Mouse (Mus musculus) hindbrain, embryonic 16.5 days (tissue): Measurements from ENCODE around the gene C1ql3. TPM values are rescaled to one million over a fixed set of nuclear protein-coding genes. Genes with fewer than 3 reads are reported as not detected.

ENCODE experiments used
- ATAC-seq: fragments of 200-750 bp; cut with Nextera tagmentation; 2 replicates; pipeline ENCODE4 v1.8.0; 2017; ENCODE audit warnings: moderate TSS enrichment, moderate library complexity
- H3K27ac ChIP-seq: fragments of 300-500 bp; sonication (generic); 2 replicates; pipeline ENCODE4 v1.5.1; 2014; ENCODE audit warnings: low read depth, mild to moderate bottlenecking, control low read depth, low read length, moderate library complexity
- H3K27me3 ChIP-seq: fragments of 300-500 bp; sonication (generic); replicated peaks from 2 replicates; pipeline ENCODE4 v1.6.1; 2014; ENCODE audit warnings: low read length; ENCODE audit not compliant: control insufficient read depth, insufficient read depth
- H3K36me3 ChIP-seq: fragments of 300-500 bp; sonication (generic); 2 replicates; pipeline ENCODE4 v1.6.1; 2014; ENCODE audit warnings: mild to moderate bottlenecking, low read length, moderate library complexity, mixed read lengths; ENCODE audit not compliant: control insufficient read depth, insufficient read depth
- H3K4me1 ChIP-seq: fragments of 300-500 bp; sonication (generic); 2 replicates; pipeline ENCODE4 v1.6.1; 2014; ENCODE audit warnings: low read depth, low read length; ENCODE audit not compliant: control insufficient read depth, insufficient read depth
- H3K4me2 ChIP-seq: fragments of 300-500 bp; sonication (generic); 2 replicates; pipeline ENCODE4 v1.6.1; 2014; ENCODE audit warnings: mild to moderate bottlenecking, low read length, control low read depth, moderate library complexity
- H3K4me3 ChIP-seq: fragments of 300-500 bp; sonication (generic); 2 replicates; pipeline ENCODE4 v1.5.1; 2014; ENCODE audit warnings: mild to moderate bottlenecking, low read length, control low read depth, moderate library complexity
- H3K9ac ChIP-seq: fragments of 300-500 bp; sonication (generic); 2 replicates; pipeline ENCODE4 v1.6.1; 2014; ENCODE audit warnings: low read depth, mild to moderate bottlenecking, control low read depth, low read length, moderate library complexity
- H3K9me3 ChIP-seq: fragments of 300-500 bp; sonication (generic); 2 replicates; pipeline ENCODE4 v1.6.1; 2014; ENCODE audit warnings: mild to moderate bottlenecking, low read length, moderate library complexity; ENCODE audit not compliant: control insufficient read depth
- WGBS: fragments of 180-500 bp; shearing (Covaris S2); extraction: QIAGEN DNeasy Blood & Tissue Kit; methylation state at CpG from one replicate; pipeline ENCODE4 v1.1.7; 2014; 5-methylcytosine and 5-hydroxymethylcytosine counted together
- polyA plus RNA-seq: library from polyadenylated mRNA; unstranded; fragments of >200 nt; fragmentation: Nextera tagmentation; extraction: Ambion mirVana; gene quantifications from 2 replicates; pipeline ENCODE4 v1.2.1, GENCODE M21; 2015

The C1ql3 gene
- polyA plus RNA-seq: 5.8 and 6.8 TPM in 2 replicates

- 1% methylated on average over 19 of the region's 19 CpGs for WGBS
- peak within 1 kb of the TSS; percentile 75 for H3K27ac ChIP-seq
- no peaks in the 10 kb centered on the region for H3K9me3 ChIP-seq
- H3K4me3 ChIP-seq: peak within 1 kb of the TSS; percentile 74
- no peaks in the 10 kb centered on the region for H3K36me3 ChIP-seq
- peak within 1 kb of the TSS; percentile 100 for H3K4me2 ChIP-seq
- ATAC-seq: peak; percentile 66
- H3K4me1 ChIP-seq: peaks cover 16% of the 10 kb centered on the region
- H3K27me3 ChIP-seq: peaks cover 14% of the 10 kb centered on the region
- H3K9ac ChIP-seq: peak within 1 kb of the TSS; percentile 77
Measured at GRCm38 (mm10) chr2:13011472-13011871, at the start of gene C1ql3. Gene C1ql3, minus strand, starts transcription at chr2:13011806.

DNA sequence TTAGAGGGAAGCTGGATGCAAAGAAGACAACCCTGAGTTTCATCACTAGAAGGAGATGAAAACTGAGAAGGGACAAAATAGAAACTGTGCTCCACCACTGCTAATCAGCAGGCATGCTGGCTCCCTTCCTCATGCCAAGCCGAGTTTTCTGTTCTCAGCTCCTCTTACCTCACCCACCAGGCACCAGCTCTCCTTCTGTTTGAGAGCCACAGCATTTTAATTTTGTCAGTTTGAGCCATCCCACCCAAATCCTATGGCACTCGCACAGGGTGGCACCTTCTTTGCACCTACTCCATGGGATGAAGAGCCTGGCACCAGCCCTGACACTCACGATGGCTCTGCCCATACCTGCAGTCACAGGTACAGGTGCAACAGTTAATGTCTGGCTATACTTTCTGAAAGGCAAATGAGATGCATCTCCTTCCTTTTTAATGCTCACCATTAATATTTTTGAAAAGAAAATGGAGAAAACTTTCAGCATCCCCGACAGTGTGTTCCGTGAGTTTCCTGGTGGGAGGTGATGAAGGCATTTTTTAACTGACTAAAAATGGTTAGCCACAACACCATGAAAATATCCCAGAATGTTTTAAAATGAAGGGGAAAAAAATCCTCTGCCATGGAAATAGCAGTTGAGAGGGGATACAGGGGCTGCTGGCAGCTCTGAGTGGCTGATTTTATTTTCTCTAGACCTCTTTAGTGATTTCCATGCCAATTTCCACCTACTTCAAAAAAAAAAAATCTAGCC is 49.0 kb upstream of the C1ql3 start:
- no peaks in the 10 kb centered on the region for H3K4me1 ChIP-seq
- 92% methylated on average over 5 of the region's 5 CpGs for WGBS
- no peaks in the 10 kb centered on the region for H3K36me3 ChIP-seq
- H3K9ac ChIP-seq: no peak overlapping the region
- no peak overlapping the region for H3K4me2 ChIP-seq
- H3K27me3 ChIP-seq: no peaks in the 10 kb centered on the region
- no peak overlapping the region for H3K4me3 ChIP-seq
- no peak for ATAC-seq
- H3K9me3 ChIP-seq: no peaks in the 10 kb centered on the region
- no peak overlapping the region for H3K27ac ChIP-seq

- H3K4me2 ChIP-seq: no peak overlapping the region
Measured at GRCm38 (mm10) chr2:13048649-13049048, 37.0 kb upstream of the C1ql3 start.

DNA sequence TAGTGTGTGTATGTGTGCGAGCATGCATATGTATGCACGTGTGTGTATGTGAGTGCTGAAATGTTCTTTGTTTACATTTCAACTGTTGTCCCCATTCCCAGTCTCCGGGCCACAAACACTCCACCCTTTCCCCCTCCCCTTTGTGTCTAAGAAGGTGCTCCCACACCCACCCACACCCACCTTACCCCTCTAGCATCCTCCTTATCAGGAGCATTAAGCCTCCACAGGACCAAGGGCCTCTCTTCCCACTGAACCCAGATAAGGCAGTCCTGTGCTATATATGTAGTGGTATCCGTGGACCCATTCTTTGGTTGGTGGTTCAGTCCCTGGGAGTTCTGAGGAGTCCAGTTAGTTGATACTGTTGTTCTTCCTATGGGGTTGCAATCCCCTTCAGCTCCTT is 32.9 kb upstream of the C1ql3 start:
- Histone ChIP-seq H3K36me3 (no peaks in the 10 kb centered on the region), H3K9me3 (no peaks in the 10 kb centered on the region)
- 100% methylated on average over 4 of the region's 4 CpGs for WGBS

More at GRCm38 (mm10) chr2:13048649-13049048, 37.0 kb upstream of the C1ql3 start:
- Histone ChIP-seq H3K27me3 (no peaks in the 10 kb centered on the region), H3K9me3 (no peaks in the 10 kb centered on the region), H3K4me3 (no peak overlapping the region), H3K27ac (no peak overlapping the region), H3K9ac (no peak overlapping the region), H3K4me1 (no peaks in the 10 kb centered on the region), H3K36me3 (no peaks in the 10 kb centered on the region)
- WGBS: 91% methylated on average over 6 of the region's 6 CpGs
- ATAC-seq: no peak

DNA sequence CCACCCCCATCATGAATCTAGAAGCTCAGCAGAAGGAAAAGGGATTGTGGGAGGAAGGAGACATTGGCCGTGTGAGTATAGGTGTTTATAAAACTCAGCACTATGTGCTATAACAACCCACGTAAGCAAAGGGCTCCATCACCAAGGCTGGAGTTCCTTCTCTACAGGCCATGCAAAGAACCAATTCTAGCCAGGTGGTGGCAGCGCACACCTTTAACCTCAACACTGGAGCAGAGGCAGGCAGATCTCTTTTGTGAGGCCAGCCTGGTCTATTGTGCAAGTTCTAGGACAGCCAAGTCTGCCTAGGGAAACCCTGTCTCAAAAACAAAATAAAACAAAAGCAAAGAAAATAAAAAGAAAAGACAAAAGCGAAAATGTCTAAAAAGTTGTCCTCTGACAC is 28.2 kb upstream of the C1ql3 start:
- Histone ChIP-seq H3K27ac (no peak overlapping the region), H3K27me3 (no peaks in the 10 kb centered on the region), H3K4me1 (no peaks in the 10 kb centered on the region), H3K9ac (no peak overlapping the region), H3K9me3 (no peaks in the 10 kb centered on the region), H3K4me3 (no peak overlapping the region), H3K36me3 (no peaks in the 10 kb centered on the region), H3K4me2 (no peak overlapping the region)
- no peak for ATAC-seq
- WGBS: 89% methylated on average over 4 of the region's 4 CpGs

More for the DNA sequence above, 32.9 kb upstream of the C1ql3 start:
- Histone ChIP-seq H3K4me1 (no peaks in the 10 kb centered on the region), H3K4me3 (no peak overlapping the region), H3K27me3 (no peaks in the 10 kb centered on the region), H3K9ac (no peak overlapping the region), H3K27ac (no peak overlapping the region), H3K4me2 (no peak overlapping the region)
- no peak for ATAC-seq

DNA sequence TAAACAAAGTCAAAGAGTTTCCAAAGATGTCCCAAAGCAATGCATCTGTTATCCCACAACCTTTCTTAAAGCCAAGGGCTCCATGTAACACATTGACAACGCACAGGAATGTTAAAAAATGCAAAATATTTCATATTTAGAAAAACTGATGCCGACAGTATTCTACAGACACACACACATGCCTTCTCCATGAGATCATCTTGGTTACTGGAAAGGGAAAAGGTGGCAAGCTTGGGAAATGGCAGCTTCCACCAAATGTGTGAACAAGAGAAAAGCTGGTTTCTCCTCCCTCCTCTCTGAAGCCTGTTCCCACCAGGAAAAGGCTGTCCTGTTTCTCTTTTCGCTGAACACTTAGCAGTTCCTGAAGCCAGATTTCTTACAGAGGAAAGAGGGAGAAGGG is 27.2 kb upstream of the C1ql3 start:
- 81% methylated on average over 3 of the region's 3 CpGs for WGBS
- no peak for ATAC-seq
- no peaks in the 10 kb centered on the region for H3K36me3 ChIP-seq
- no peaks in the 10 kb centered on the region for H3K4me1 ChIP-seq
- H3K9ac ChIP-seq: no peak overlapping the region
- no peak overlapping the region for H3K27ac ChIP-seq
- no peak overlapping the region for H3K4me2 ChIP-seq
- H3K9me3 ChIP-seq: no peaks in the 10 kb centered on the region
- no peak overlapping the region for H3K4me3 ChIP-seq
- no peaks in the 10 kb centered on the region for H3K27me3 ChIP-seq

DNA sequence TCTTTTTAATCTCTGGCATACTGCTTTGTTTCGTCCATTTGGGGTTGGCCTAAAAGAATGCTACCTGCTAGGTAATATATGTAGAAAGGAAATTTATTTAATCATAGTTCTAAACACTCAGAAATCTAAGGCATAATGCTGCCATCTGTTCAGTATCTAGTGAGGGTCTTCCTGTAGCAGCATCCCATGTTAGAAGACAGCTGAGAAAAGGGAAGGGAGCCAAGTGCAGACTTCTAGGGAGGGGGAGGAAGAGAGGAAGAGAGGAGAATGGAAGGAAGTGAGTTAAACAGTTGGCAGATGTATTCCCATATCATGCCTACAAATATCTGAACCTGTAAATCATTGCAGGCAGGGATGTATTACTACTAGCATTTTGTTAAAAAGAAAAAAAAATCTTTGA is 7.3 kb upstream of the C1ql3 start:
- WGBS: 82% methylated on average over 1 of the region's 1 CpGs
- Histone ChIP-seq H3K9me3 (no peaks in the 10 kb centered on the region), H3K4me1 (no peaks in the 10 kb centered on the region), H3K4me3 (no peak overlapping the region), H3K27ac (no peak overlapping the region), H3K27me3 (no peaks in the 10 kb centered on the region), H3K36me3 (no peaks in the 10 kb centered on the region), H3K4me2 (no peak overlapping the region), H3K9ac (no peak overlapping the region)
- no peak for ATAC-seq

DNA sequence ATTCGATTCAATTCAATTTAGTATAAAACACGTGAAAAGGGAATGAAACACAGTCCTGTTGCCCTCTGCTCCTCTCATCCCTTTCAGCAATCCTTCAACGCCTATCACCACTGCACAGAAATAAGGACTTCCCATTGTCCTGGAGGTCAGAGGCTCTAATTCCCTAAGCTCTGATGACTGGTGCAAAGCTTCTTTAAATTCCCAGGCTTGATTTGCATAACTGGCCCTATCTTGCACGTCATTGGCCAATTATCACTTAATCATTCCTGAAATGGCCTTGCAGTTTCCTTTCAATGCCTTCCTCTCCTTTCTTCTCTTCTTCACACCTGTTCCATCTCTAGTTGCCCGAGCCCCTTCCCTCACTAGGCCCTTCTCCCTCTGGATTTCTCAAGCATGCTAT is 6.8 kb upstream of the C1ql3 start:
- Histone ChIP-seq H3K4me2 (no peak overlapping the region), H3K36me3 (no peaks in the 10 kb centered on the region), H3K27me3 (no peaks in the 10 kb centered on the region), H3K9ac (no peak overlapping the region), H3K27ac (no peak overlapping the region), H3K9me3 (no peaks in the 10 kb centered on the region), H3K4me3 (no peak overlapping the region), H3K4me1 (no peaks in the 10 kb centered on the region)
- 29% methylated on average over 5 of the region's 5 CpGs for WGBS
- ATAC-seq: no peak

- Histone ChIP-seq H3K9me3 (no peaks in the 10 kb centered on the region), H3K9ac (peak overlapping the region; percentile 17; the same call in 1 of the 2 replicates), H3K27ac (no peak overlapping the region), H3K36me3 (no peaks in the 10 kb centered on the region), H3K4me2 (peak overlapping the region; percentile 100), H3K4me3 (peak overlapping the region; percentile 74), H3K4me1 (peaks cover 16% of the 10 kb centered on the region), H3K27me3 (peaks cover 14% of the 10 kb centered on the region)
- no peak for ATAC-seq
- 41% methylated on average over 3 of the region's 3 CpGs for WGBS
Measured at GRCm38 (mm10) chr2:13011973-13012372, 367 bp upstream of the C1ql3 start.
